Mouse (Mus musculus) left cerebral cortex, postnatal 4 days (tissue): ENCODE data around the gene Eif3l. TPM values are rescaled to one million over a fixed set of nuclear protein-coding genes. Genes with fewer than 3 reads are reported as not detected.

Experiments used
- DNase-seq: peaks from one replicate; pipeline ENCODE4 v3.0.0-alpha.2; 2022
- intact Hi-C: fragments of 180-260 bp; cut with DNase I; formaldehyde crosslinking; loops from one replicate; pipeline ENCODE4 v1.15.1; 2025
- total RNA-seq, 2 experiments: library from RNA; stranded (reverse); gene quantifications; 2 replicates each; pipeline ENCODE4 v1.2.3; 2021

The Eif3l gene
- total RNA-seq, 2 experiments from 2014 or later, result 116 to 122 TPM

GRCm38 (mm10) chr15:79048186-79048585, 26.8 kb upstream of the Eif3l start:
- intact Hi-C loops, result no loop called here
- DNase-seq, result no peak

- no peak for DNase-seq
- intact Hi-C loops, result no loop called here
Measured at GRCm38 (mm10) chr15:79050160-79050845, 24.7 kb upstream of the Eif3l start.

- intact Hi-C loops, result no loop called here
Measured at GRCm38 (mm10) chr15:79050964-79051363, 24.0 kb upstream of the Eif3l start.

GRCm38 (mm10) chr15:79051461-79052360, 23.3 kb upstream of the Eif3l start:
- intact Hi-C loops, result no loop called here

More at GRCm38 (mm10) chr15:79050964-79051363, 24.0 kb upstream of the Eif3l start:
- no peak for DNase-seq

GRCm38 (mm10) chr15:79052366-79052765, 22.6 kb upstream of the Eif3l start:
- intact Hi-C loops, result no loop called here
- DNase-seq, result no peak

More at GRCm38 (mm10) chr15:79051461-79052360, 23.3 kb upstream of the Eif3l start:
- DNase-seq, result no peak

GRCm38 (mm10) chr15:79056601-79057000, 18.4 kb upstream of the Eif3l start:
- intact Hi-C loops, result no loop called here
- DNase-seq, result no peak

- DNase-seq, result no peak
- intact Hi-C loops, result no loop called here
Measured at GRCm38 (mm10) chr15:79057850-79058249, 17.1 kb upstream of the Eif3l start.

GRCm38 (mm10) chr15:79060887-79061565, 14.0 kb upstream of the Eif3l start:
- intact Hi-C loops, result no loop called here
- no peak for DNase-seq

GRCm38 (mm10) chr15:79062376-79063159, 12.4 kb upstream of the Eif3l start, which contains the start of gene Ankrd54:
Gene Ankrd54, minus strand, starts transcription at chr15:79062893.
- DNase-seq, result peak; percentile 98
- intact Hi-C loops, result no loop called here

- intact Hi-C loops, result no loop called here
- DNase-seq, result no peak
Measured at GRCm38 (mm10) chr15:79063160-79063740, 11.7 kb upstream of the Eif3l start.

GRCm38 (mm10) chr15:79065086-79065770, 9.8 kb upstream of the Eif3l start:
- intact Hi-C loops, result no loop called here
- DNase-seq, result no peak

GRCm38 (mm10) chr15:79066276-79066675, 8.7 kb upstream of the Eif3l start:
- DNase-seq, result no peak
- intact Hi-C loops, result no loop called here

- intact Hi-C loops, result no loop called here
- no peak for DNase-seq
Measured at GRCm38 (mm10) chr15:79067631-79068030, 7.3 kb upstream of the Eif3l start.

- no peak for DNase-seq
- intact Hi-C loops, result no loop called here
Measured at GRCm38 (mm10) chr15:79068416-79068815, 6.6 kb upstream of the Eif3l start.

GRCm38 (mm10) chr15:79071117-79072039, 3.6 kb upstream of the Eif3l start:
- no peak for DNase-seq

GRCm38 (mm10) chr15:79073752-79074151, 1.2 kb upstream of the Eif3l start:
- intact Hi-C loops, result no loop called here
- DNase-seq, result no peak

More at GRCm38 (mm10) chr15:79071117-79072039, 3.6 kb upstream of the Eif3l start:
- intact Hi-C loops, result no loop called here

- intact Hi-C loops, result no loop called here
- no peak for DNase-seq
Measured at GRCm38 (mm10) chr15:79074446-79074845, 533 bp upstream of the Eif3l start.

- intact Hi-C loops, result no loop called here
- DNase-seq, result no peak
Measured at GRCm38 (mm10) chr15:79075658-79076365, 833 bp downstream of the Eif3l start.
